Mouse (Mus musculus): ENCODE data around the gene Zfp426. TPM values are rescaled to one million over a fixed set of nuclear protein-coding genes. Genes with fewer than 3 reads are reported as not detected.

Zfp426 gene
- polyA plus RNA-seq (2015; fragmentation: Nextera tagmentation; extraction: Ambion mirVana): 19.1 and 19.4 TPM in 2 replicates

DNA sequence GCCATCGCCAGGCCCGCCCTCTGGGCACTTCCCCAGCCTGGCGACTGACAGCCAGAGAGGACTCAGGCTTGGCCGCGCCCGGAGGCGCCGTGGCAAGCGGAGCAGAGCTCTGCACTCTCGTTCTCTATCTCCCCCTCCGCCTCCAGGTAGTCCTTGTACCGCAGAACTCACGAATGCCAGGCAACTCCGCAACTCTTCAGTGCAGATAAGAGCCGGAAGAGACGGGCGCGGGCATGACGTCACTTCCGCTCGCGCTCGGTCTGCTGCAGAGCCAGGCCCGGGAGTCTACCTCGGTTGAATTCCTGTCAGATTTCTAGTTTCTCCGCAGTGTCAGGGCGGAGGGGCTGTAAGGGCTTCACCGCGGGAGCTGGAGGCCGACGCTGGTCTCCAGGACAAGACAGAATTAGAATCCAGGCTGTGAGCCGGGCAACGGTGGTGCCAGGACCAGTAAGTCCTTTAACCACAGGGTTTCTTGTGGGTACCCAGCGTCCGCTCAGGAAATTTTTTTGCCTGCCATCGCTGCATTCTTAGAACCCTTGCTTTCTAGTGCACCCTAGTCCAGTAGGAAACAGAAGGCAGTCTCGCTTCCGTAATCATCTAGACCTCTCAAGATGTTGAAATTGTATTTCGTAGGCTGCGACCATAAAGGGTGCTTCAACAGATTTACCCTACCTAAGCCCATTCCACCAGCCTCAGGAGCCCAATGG is at the start of gene Zfp426:
Zfp426 (minus strand) TSS at position 220 of the 707 bp plus-strand sequence.
- Histone ChIP-seq H3K9ac (peak within 1 kb of the TSS; percentile 82), H3K36me3 (peaks cover 21% of the 10 kb centered on the region), H3K4me1 (peaks cover 17% of the 10 kb centered on the region), H3K9me3 (no peaks in the 10 kb centered on the region), H3K27me3 (no peaks in the 10 kb centered on the region), H3K4me3 (peak within 1 kb of the TSS; percentile 84), H3K27ac (peak within 1 kb of the TSS; percentile 98), H3K4me2 (peak within 1 kb of the TSS; percentile 61)
- peak; percentile 89 for ATAC-seq (ENCODE audit: insufficient number of reproducible peaks, low FRiP score, low TSS enrichment, low read depth)
- 1% methylated on average over 40 of the region's 40 CpGs for whole genome bisulfite sequencing

DNA sequence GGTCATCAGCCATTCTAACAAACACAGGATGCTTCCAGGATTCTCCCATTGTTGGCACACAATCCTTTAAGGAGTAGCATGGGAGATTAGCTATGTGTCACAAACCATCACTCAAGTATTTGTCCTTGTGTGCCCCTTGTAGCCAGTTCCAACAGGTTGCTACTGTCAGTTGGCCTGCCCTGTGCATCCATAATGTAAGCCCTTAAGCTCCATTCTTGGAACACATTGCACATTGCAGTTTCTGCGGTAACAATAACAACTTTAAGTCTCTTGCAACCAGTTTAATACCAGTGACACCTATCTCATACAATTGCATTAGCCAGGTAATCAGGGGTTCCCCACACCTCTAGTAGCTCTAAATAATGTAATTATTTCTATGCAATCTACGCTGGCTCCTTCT is 44.1 kb upstream of the Zfp426 start:
- no peak overlapping the region for H3K4me2 ChIP-seq
- H3K4me3 ChIP-seq: no peak overlapping the region
- 80% methylated on average over 2 of the region's 2 CpGs for WGBS
- no peak for ATAC-seq (ENCODE audit: insufficient number of reproducible peaks, low FRiP score, low TSS enrichment, low read depth)
- H3K36me3 ChIP-seq: no peaks in the 10 kb centered on the region
- H3K27ac ChIP-seq: no peak overlapping the region
- H3K27me3 ChIP-seq: 0 out of 2 replicates have a peak, but pooled peaks cover 4% of the 10 kb centered on the region
- no peaks in the 10 kb centered on the region for H3K9me3 ChIP-seq
- no peaks in the 10 kb centered on the region for H3K4me1 ChIP-seq
- H3K9ac ChIP-seq: no peak overlapping the region

DNA sequence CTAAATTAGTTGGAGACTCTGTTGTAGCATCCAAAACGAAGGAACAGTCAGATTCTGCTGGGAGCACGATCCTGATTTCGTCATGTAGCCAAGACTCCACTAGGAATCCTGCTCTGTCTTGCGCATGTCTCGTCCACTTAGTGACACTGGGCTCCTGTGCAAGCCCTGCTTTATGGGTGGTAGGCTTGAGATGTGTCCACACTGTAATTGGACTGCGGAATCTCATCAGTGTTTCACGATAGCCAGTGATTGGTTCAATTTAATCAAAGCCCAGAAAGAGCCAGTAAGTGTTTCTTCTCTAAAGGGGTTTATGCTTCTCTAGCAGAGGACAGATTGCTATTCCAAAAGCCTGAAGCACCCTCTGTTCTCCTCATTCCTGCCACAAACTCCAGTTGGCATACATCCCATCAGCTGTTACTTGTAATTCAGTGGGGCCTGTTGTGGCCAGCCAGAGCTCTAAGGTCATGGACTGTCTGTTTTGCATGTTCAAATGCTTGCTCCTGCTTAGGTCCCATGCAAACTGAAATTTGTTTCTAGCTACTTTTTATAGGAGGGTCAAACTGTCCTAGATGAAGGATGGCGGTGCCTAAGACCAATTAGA is 41.9 kb upstream of the Zfp426 start:
- Histone ChIP-seq H3K4me2 (no peak overlapping the region), H3K9ac (no peak overlapping the region), H3K27ac (no peak overlapping the region), H3K27me3 (0 out of 2 replicates have a peak, but pooled peaks cover 4% of the 10 kb centered on the region), H3K9me3 (no peaks in the 10 kb centered on the region), H3K4me1 (no peaks in the 10 kb centered on the region), H3K36me3 (no peaks in the 10 kb centered on the region), H3K4me3 (no peak overlapping the region)
- 77% methylated on average over 8 of the region's 8 CpGs for WGBS
- ATAC-seq (ENCODE audit: insufficient number of reproducible peaks, low FRiP score, low TSS enrichment, low read depth): no peak

- H3K4me1 ChIP-seq: peaks cover 16% of the 10 kb centered on the region
- no peaks in the 10 kb centered on the region for H3K27me3 ChIP-seq
- peak; percentile 88 for ATAC-seq (ENCODE audit: insufficient number of reproducible peaks, low FRiP score, low TSS enrichment, low read depth)
- H3K4me3 ChIP-seq: peak within 1 kb of the TSS; percentile 80
- H3K9me3 ChIP-seq: no peaks in the 10 kb centered on the region
- peak within 1 kb of the TSS; percentile 100 for H3K27ac ChIP-seq
- under 1% methylated on average over 46 of the region's 46 CpGs for WGBS
- peaks cover 15% of the 10 kb centered on the region for H3K36me3 ChIP-seq
- peak within 1 kb of the TSS; percentile 55 for H3K4me2 ChIP-seq
- H3K9ac ChIP-seq: peak within 1 kb of the TSS; percentile 99
Measured at GRCm38 (mm10) chr9:20521306-20521957, 28.9 kb upstream of the Zfp426 start, which contains the start of gene Zfp266. Gene Zfp266 (minus strand): TSS chr9:20521417.

DNA sequence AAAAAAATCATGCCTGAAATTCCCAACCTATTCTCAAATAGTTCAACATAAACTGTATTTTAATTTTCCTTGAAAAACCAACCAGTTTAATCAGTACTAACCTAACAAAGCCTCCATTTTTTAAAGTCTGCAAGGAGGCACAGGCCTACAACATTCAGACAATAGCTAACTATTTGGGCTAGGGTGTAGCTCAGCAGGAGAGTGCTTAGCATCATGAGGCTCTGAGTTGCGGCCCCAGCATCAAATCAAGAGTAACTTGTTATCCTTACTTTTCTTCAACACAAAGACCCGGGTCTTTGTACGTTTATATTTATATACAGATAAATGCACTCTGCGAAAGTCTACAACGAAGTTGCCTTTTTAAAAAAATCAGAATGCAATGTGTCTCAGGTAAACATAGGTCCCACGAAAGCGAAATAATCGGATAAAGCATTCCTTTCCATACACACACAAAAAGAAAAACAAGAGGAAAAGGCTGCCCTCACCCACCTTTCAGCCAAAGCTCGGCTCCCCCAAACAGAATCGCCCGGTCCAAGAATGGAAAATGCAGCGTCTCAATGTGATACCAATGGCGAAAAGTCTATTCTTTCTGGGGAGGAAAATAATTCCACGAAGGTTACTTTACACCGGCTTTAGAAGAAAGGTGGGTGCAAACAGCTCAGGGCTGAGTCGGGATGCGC is 28.1 kb upstream of the Zfp426 start:
- WGBS: under 1% methylated on average over 17 of the region's 17 CpGs
- peak overlapping the region; percentile 80 for H3K4me3 ChIP-seq
- H3K4me1 ChIP-seq: peaks cover 18% of the 10 kb centered on the region
- H3K4me2 ChIP-seq: peak overlapping the region; percentile 55
- ATAC-seq (ENCODE audit: insufficient number of reproducible peaks, low FRiP score, low TSS enrichment, low read depth): no peak
- peak overlapping the region; percentile 100 for H3K27ac ChIP-seq
- peaks cover 23% of the 10 kb centered on the region for H3K36me3 ChIP-seq
- no peaks in the 10 kb centered on the region for H3K9me3 ChIP-seq
- peak overlapping the region; percentile 99 for H3K9ac ChIP-seq
- no peaks in the 10 kb centered on the region for H3K27me3 ChIP-seq

DNA sequence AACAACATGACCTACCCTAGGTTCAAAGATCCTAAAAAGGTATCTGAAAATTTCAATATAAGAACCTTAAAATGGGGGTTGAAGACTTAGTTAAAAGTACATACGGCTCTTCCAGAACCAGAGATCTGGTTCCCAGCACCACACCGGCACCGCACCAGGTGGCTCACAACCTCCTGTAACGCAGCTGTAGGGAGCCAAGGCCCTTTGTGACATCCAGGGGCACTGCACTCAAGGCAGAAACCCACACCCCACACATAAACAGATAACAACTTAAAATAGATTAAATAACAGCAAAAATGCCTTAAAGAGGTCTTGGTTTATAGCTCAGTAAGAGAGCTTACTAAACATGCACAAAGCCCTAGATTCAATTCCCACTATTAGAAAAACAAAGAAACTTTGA is 27.4 kb upstream of the Zfp426 start:
- H3K4me1 ChIP-seq: peaks cover 21% of the 10 kb centered on the region
- peak overlapping the region; percentile 62 for H3K4me2 ChIP-seq
- no peaks in the 10 kb centered on the region for H3K27me3 ChIP-seq
- ATAC-seq (ENCODE audit: insufficient number of reproducible peaks, low FRiP score, low TSS enrichment, low read depth): no peak
- no peaks in the 10 kb centered on the region for H3K9me3 ChIP-seq
- peak overlapping the region; percentile 43 for H3K4me3 ChIP-seq
- no peak overlapping the region for H3K27ac ChIP-seq
- H3K36me3 ChIP-seq: peaks cover 29% of the 10 kb centered on the region
- 14% methylated on average over 4 of the region's 4 CpGs for WGBS
- no peak overlapping the region for H3K9ac ChIP-seq

- Histone ChIP-seq H3K9ac (no peak overlapping the region), H3K27me3 (no peaks in the 10 kb centered on the region), H3K4me2 (no peak overlapping the region; the same call in 1 of the 2 replicates), H3K9me3 (no peaks in the 10 kb centered on the region), H3K27ac (no peak overlapping the region), H3K36me3 (peaks cover 38% of the 10 kb centered on the region), H3K4me3 (no peak overlapping the region), H3K4me1 (peaks cover 32% of the 10 kb centered on the region)
- ATAC-seq (ENCODE audit: insufficient number of reproducible peaks, low FRiP score, low TSS enrichment, low read depth): no peak
- WGBS: 75% methylated on average over 4 of the region's 4 CpGs
Measured at GRCm38 (mm10) chr9:20518708-20519107, 26.2 kb upstream of the Zfp426 start.

- 92% methylated on average over 1 of the region's 1 CpGs for WGBS
- H3K27ac ChIP-seq: no peak overlapping the region
- H3K36me3 ChIP-seq: peaks cover 46% of the 10 kb centered on the region
- H3K4me2 ChIP-seq: no peak overlapping the region
- no peak for ATAC-seq (ENCODE audit: insufficient number of reproducible peaks, low FRiP score, low TSS enrichment, low read depth)
- H3K9ac ChIP-seq: no peak overlapping the region
- H3K4me3 ChIP-seq: no peak overlapping the region
- no peaks in the 10 kb centered on the region for H3K27me3 ChIP-seq
- H3K4me1 ChIP-seq: peaks cover 37% of the 10 kb centered on the region
- no peaks in the 10 kb centered on the region for H3K9me3 ChIP-seq
Measured at GRCm38 (mm10) chr9:20517727-20518126, 25.2 kb upstream of the Zfp426 start.

DNA sequence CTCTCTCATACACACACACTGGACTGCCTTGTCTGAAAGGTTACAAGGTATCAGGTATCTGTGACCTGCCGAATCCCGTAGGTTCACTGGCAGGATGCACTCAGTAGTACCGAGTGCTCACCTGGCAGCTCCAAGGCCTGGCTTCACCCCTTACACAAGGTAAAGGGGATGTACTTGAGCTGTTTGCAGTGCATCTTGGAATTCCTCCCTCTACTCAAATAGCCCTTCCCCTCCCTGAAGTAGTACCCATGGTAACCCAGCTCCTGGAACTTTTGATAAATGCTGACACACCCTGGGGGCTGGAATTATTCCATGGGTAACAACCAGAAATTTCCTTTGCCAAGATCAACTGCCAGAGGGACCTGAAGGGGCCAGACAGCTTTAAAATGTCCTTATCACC is 21.5 kb upstream of the Zfp426 start:
- H3K27ac ChIP-seq: no peak overlapping the region
- peaks cover 71% of the 10 kb centered on the region for H3K36me3 ChIP-seq
- H3K9me3 ChIP-seq: no peaks in the 10 kb centered on the region
- whole genome bisulfite sequencing: 86% methylated on average over 3 of the region's 3 CpGs
- H3K9ac ChIP-seq: no peak overlapping the region
- no peak overlapping the region for H3K4me3 ChIP-seq
- H3K4me1 ChIP-seq: peaks cover 28% of the 10 kb centered on the region; the same call in 1 of the 2 replicates
- ATAC-seq (ENCODE audit: insufficient number of reproducible peaks, low FRiP score, low TSS enrichment, low read depth): no peak
- no peaks in the 10 kb centered on the region for H3K27me3 ChIP-seq
- H3K4me2 ChIP-seq: no peak overlapping the region

DNA sequence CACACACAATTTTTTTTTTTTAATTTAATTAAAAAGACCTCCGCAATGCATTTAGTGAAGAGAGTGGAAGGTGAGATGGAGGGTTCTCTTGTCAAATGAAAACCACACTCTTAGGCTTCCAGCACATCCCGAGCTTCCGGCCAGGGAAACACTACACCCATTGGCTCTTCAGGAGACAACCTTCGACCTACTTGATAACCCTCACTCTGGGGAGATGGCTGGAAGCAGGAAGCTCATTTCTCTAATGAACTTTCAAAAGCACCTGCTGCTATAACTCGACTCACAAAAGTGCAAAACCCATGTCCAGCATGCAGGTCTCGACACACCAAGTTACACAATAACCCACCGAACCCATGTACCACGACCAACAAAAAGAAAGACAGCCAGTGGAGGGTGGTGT is 20.2 kb upstream of the Zfp426 start:
- H3K27ac ChIP-seq: no peak overlapping the region
- H3K9ac ChIP-seq: no peak overlapping the region
- no peaks in the 10 kb centered on the region for H3K9me3 ChIP-seq
- H3K4me1 ChIP-seq: peaks cover 21% of the 10 kb centered on the region; the same call in 1 of the 2 replicates
- peaks cover 65% of the 10 kb centered on the region for H3K36me3 ChIP-seq
- H3K4me3 ChIP-seq: no peak overlapping the region
- no peak overlapping the region for H3K4me2 ChIP-seq
- no peaks in the 10 kb centered on the region for H3K27me3 ChIP-seq
- ATAC-seq (ENCODE audit: insufficient number of reproducible peaks, low FRiP score, low TSS enrichment, low read depth): no peak
- 86% methylated on average over 8 of the region's 8 CpGs for WGBS

GRCm38 (mm10) chr9:20511645-20512044 is 19.1 kb upstream of the Zfp426 start:
- no peak overlapping the region for H3K27ac ChIP-seq
- peaks cover 66% of the 10 kb centered on the region for H3K36me3 ChIP-seq
- H3K4me2 ChIP-seq: no peak overlapping the region
- H3K27me3 ChIP-seq: no peaks in the 10 kb centered on the region
- no peaks in the 10 kb centered on the region for H3K9me3 ChIP-seq
- no peak overlapping the region for H3K4me3 ChIP-seq
- ATAC-seq (ENCODE audit: insufficient number of reproducible peaks, low FRiP score, low TSS enrichment, low read depth): no peak
- peaks cover 21% of the 10 kb centered on the region; the same call in 1 of the 2 replicates for H3K4me1 ChIP-seq
- 91% methylated on average over 4 of the region's 4 CpGs for WGBS
- H3K9ac ChIP-seq: no peak overlapping the region

Data from limb, embryonic 15.5 days (tissue).